ENCODE assay signal across 24 mouse cellular contexts in genomic region chr16:9056430-9056829, GRCm38 (mm10).
DNase-seq lines count a peak whose midpoint lies in the region; ATAC-seq lines count a peak whose summit lies in the region.
"Had no signal": no experiment of that assay in that cellular context is flagged by ENCODE, and none has a peak within 500 bp of the region (broad histone marks: within the 10 kb centered on the region; RNA-seq: fewer than 3 reads in every experiment).

No protein-coding gene starts in this region.

- peaks cover 28% of the 10 kb centered on the region for H3K4me1 ChIP-seq in heart, embryonic 12.5 days (replicated peaks)
- H3K4me1 ChIP-seq: embryonic facial prominence, embryonic 13.5 days; forebrain, embryonic 12.5 days had no signal

- no peak overlapping the region for H3K27ac ChIP-seq in heart, embryonic 12.5 days (ENCODE audit: poor library complexity, severe bottlenecking)
- H3K27ac ChIP-seq: embryonic facial prominence, embryonic 13.5 days; forebrain, embryonic 12.5 days; gastrocnemius, adult 2 months; heart, embryonic 15.5 days; hindbrain, embryonic 12.5 days had no signal

- 74% methylated on average over 3 of the region's 3 CpGs for WGBS in heart, embryonic 12.5 days

- no peak overlapping the region for H3K9ac ChIP-seq in heart, embryonic 12.5 days
- H3K9ac ChIP-seq: embryonic facial prominence, embryonic 13.5 days; forebrain, embryonic 12.5 days; heart, embryonic 15.5 days; hindbrain, embryonic 12.5 days had no signal

- no peaks in the 10 kb centered on the region for H3K36me3 ChIP-seq in heart, embryonic 12.5 days
- H3K36me3 ChIP-seq: embryonic facial prominence, embryonic 13.5 days; forebrain, embryonic 12.5 days; heart, embryonic 15.5 days; hindbrain, embryonic 12.5 days had no signal

- DNase-seq in frontal cortex, adult 2 months (ENCODE audit: extremely low spot score in 1 of 2, low spot score in 1 of 2) = peak; percentile 14 to 48
- no peak for DNase-seq in frontal cortex, postnatal 10 days (ENCODE audit: low spot score in 2 of 2)
- no peak for DNase-seq in heart, postnatal 25 days (ENCODE audit: low spot score)
- peak; percentile 28 for DNase-seq in right cerebral cortex, adult 18-20 months
- DNase-seq in right cerebral cortex, postnatal 10 days (ENCODE audit: low spot score in 2 of 2) = no peak
- DNase-seq in brain, adult 2 months (ENCODE audit: low read depth, low spot score) = peak; percentile 60
- DNase-seq: adrenal gland, postnatal 14 days; cerebellum, adult 18-20 months; cerebellum, adult 9-11 months; cerebellum, postnatal 36 days; gastrocnemius, adult 2 months; gastrocnemius, postnatal 25 days; heart, postnatal 36 days had no signal

- peak overlapping the region; percentile 51 for H3K4me2 ChIP-seq in heart, embryonic 12.5 days
- H3K4me2 ChIP-seq: embryonic facial prominence, embryonic 13.5 days; forebrain, embryonic 12.5 days; heart, embryonic 15.5 days; hindbrain, embryonic 12.5 days had no signal

- no peaks in the 10 kb centered on the region for H3K27me3 ChIP-seq in heart, embryonic 12.5 days (replicated peaks)
- H3K27me3 ChIP-seq: embryonic facial prominence, embryonic 13.5 days; forebrain, embryonic 12.5 days; heart, embryonic 15.5 days; hindbrain, embryonic 12.5 days; Patski had no signal

- intact Hi-C loops in heart, postnatal 25 days (cut with DNase I) = no loop called here

- H3K4me3 ChIP-seq in heart, embryonic 12.5 days = no peak overlapping the region
- H3K4me3 ChIP-seq: embryonic facial prominence, embryonic 13.5 days; forebrain, embryonic 12.5 days; gastrocnemius, adult 2 months; heart, embryonic 15.5 days; hindbrain, embryonic 12.5 days had no signal

- ATAC-seq in heart, embryonic 12.5 days (ENCODE audit: insufficient number of reproducible peaks, low FRiP score) = no peak
- ATAC-seq: activated CD4-positive, CD25-positive, alpha-beta regulatory T cell, adult 4 months; forebrain, embryonic 16.5 days; hindbrain, embryonic 16.5 days; inflammation-experienced regulatory T-cells, adult 6 months; intestine, postnatal 0 days; Patski had no signal

- no peaks in the 10 kb centered on the region for H3K9me3 ChIP-seq in heart, embryonic 12.5 days (replicated peaks)
- H3K9me3 ChIP-seq: embryonic facial prominence, embryonic 13.5 days; forebrain, embryonic 12.5 days; heart, embryonic 15.5 days; hindbrain, embryonic 12.5 days had no signal

Comparison
In these comparisons a context has a peak if more than half of its experiments do, and no peak if none do; other contexts are left out.
1. DNase-seq: peak in frontal cortex, adult 2 months (2 of 2), right cerebral cortex, adult 18-20 months (single experiment) and brain, adult 2 months (single experiment); none in frontal cortex, postnatal 10 days (0 of 2), heart, postnatal 25 days (single experiment) and right cerebral cortex, postnatal 10 days (0 of 2).